Mouse (Mus musculus): ENCODE measurements around the gene Hivep2.

Hivep2 gene

DNA sequence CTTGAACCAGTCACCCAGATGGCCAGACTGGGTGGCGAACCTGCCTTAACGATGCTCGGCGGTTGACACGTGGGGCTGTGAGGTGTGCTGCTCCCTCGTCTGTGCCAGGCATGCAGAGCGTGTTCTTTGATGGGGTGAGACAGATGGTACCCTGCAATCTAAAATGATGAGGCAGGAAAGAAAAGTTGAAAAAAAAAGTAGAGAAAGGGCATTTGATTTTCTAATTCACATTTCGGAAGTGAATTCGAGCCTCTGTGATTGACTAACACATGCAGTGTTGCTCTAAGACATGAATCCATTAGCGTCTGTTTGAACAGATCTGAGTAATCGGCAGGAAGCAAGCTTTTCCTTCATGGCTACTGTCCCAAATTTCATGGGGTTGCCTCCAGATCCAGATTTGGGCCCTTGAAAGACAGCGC, 119.4 kb downstream of the Hivep2 start:
- no peak for DNase-seq (ENCODE audit: low read depth)

DNA sequence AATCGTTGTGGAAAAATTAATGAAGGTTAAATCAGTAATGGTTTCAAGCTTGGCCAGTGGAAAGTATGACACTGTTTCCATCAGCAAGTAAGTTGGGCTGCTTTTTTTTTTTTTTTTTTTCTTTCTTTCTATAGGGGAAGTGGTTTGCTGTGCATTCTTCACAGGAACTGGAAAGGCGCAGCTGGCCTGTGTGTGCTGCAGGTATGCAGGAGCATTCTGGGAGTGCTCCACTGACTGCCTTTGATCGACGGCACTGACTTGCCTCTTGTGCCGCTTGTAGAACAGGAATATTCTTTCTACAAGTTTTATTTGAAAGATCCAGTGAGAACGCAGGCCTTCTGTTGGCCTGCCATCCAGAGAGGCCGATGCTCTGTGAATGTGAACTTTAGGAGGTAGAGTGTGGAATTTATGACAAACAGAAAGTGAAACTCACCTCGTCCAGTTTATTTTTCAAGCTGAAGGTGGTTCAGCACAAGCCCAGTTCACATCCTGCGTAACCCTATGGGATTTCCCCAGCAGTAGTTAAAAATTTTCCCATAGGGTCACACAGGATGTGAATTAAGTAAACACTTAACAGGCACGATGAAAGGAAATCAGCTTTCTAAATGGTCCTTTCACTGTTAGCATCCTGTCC, 120.1 kb downstream of the Hivep2 start:
- DNase-seq (ENCODE audit: low read depth), result no peak

DNA sequence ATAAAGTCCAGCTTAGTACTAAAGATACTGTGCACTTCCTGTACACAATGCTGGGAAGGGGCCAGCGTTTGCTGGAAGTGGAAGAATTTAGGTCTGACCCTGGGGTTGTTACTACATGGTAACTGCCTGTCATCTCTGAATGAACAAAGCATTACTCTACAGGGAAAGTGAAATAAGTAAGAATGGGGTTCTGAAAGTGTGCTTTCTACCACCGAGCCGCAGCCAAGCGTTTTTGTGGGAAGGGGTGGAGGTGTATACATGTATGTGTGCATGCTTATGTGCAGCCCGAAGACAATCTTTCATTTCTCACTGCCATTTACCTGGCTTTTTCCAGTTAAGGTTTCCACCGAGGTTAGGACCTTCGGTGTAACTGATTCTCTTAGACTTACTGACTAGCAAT, 121.4 kb downstream of the Hivep2 start:
- DNase-seq (ENCODE audit: low read depth), result no peak

DNA sequence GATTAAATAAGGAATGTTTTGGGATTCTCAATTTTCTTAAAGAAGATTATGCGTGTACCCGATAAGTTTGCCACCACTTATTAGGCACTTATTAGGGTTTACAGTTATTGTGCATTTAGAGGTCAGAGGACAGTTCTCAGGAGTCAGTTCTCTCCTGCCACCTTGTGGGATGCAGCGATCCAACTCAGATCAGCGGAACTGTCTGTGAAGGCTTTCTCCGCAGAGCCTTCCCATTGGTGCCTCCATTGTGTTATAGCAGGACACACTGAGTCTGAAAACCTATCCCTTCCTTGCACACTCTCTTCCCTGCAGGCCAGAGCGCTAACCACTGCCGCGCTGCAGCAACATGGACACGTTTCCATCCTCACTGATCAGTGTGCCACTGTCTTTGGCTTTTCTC, 123.6 kb downstream of the Hivep2 start:
- DNase-seq (ENCODE audit: low read depth), result no peak

DNA sequence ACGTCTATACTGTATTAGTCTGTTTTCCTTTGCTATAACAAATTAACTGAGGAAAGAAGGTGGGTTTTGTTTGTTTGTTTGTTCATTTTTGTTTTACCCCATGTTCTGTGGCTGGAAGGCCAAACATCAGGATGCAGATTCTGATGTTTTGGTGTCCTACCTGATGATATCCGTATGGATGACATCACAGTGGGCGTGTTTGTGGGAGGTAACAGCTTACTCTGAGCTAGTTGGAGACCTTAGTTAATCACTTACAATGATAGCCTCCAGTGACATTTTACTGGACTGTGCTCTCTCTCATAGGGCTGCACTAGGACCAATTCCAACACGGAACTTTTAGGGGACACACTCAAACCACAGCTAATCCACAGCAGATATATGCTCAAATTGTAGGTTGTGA, 128.2 kb downstream of the Hivep2 start:
- DNase-seq (ENCODE audit: low read depth), result no peak

DNA sequence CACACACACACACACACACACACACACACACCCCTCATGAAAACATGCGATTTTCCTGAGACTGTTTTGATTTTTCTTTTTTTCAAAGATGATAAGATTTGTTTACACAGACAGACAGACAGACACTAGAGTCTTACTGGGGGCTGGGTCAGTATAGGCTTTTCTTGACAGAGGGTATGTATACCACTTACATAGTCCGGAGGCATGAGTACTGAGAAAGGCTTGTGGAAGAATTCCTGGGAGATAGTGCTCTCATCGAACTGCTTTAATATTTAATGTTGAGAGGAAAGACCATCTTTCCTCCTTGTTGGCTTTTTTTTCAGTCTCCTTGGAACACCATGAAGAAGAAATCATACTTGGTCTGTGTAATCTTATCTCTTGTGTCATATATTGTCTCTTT, 130.2 kb downstream of the Hivep2 start:
- DNase-seq (ENCODE audit: low read depth), result no peak

DNA sequence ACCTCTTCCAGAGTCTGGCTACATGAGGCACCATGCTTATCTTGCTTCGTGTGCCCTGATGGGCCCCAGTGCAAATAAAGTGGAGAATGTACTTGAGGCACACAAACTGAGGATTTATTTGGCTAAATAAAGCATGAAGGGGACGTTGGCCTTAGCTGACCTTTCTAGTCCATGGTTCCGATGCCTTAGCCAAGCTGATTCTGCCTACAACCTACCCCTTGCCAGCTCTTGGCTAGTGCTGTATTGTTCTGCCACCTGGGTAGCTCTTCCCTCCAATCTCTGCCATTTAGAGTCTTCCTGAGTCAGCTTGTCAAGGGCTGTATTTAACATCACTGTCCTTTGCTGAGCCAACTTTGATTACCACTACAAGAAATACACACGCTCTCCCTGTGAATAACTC, 133.3 kb downstream of the Hivep2 start:
- no peak for DNase-seq (ENCODE audit: low read depth)

DNA sequence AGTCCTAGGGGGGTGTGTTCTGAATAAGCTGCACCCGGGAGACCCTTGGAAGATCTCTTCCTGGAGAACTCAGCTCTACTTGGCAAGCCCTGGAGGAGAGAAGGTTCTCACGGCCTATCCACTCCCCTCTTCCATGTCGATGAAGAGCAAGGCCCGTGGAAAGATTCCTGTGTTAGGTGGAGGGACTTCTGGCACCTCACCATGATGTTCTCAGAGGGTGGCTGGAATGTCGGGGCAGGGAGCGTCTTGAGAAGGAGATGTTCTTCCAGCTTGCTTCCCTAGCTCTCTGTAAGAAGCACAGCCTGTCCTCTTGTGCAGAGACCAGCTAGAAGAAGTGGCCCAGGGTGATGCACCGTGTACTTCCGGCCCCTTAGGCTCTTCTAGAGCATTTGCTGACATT, 134.2 kb downstream of the Hivep2 start:
- no peak for DNase-seq (ENCODE audit: low read depth)

DNA sequence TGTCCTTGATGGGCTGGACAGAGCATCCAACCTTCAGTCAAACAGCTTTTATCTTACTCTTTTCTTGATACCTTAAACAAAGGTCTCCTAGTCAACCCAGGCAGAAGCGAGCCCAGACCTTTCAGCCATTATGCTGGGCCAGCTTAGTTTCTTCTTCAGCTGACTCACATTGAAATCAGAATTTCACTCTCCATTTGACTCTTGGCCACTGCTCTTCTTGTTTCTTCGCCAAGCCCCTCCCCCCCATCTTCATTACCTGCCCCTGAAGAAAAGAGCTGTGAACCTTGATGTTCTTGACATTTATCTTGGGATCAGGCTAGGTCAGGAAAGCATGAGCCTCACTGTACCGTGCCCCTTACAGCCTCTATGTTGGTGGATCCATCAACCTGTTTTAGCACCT, 135.0 kb downstream of the Hivep2 start:
- no peak for DNase-seq (ENCODE audit: low read depth)

DNA sequence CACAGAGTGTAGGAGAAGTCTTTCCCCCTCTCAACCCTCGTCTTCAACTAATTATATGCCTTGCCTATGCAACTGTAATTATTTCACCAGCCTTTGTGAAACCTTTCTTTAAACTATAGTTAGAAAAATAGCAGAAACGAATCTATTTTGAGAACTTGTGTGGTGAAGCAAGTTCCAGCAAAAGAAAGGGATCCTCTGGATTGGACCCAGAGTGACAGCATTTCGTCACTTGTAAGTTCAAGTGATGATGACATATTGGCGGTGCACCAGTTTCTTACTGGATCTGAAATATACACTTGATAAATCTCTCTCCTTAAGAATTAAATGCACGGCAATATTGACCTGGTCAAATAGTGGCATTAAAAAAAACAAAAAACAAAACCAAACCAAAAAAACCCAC, 136.1 kb downstream of the Hivep2 start:
- no peak for DNase-seq (ENCODE audit: low read depth)

DNA sequence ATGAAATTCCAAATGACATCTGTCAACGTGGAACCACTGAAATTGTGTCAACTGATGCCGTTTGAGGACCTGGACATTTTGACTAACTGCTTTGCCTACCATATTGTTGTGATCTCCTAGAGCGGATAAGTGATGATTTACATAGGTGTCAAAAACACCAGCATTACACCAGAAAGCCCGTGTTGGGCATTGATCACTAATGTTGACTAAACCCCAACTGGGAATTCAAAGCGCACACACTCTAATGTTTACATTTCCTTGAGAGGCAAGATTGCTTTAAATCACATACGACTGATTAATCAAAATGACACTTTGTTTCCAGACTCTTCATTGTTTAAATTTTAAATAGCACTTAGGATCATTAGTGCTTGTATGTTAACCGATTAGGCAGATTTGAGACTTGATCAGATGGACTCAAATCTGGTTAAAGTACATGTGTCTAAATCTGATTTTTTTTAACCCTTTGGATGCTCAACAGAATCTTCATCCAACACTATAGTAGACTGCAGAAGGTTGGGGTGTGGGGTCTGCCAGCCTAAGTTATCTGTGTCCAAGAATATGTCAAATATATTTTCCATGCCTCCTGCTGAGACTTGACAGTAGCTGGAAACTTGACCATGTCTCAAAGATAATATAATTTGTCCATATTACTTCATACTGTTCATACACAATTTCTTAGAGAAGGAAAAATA, 142.3 kb downstream of the Hivep2 start:
- no peak for DNase-seq (ENCODE audit: low read depth)

DNA sequence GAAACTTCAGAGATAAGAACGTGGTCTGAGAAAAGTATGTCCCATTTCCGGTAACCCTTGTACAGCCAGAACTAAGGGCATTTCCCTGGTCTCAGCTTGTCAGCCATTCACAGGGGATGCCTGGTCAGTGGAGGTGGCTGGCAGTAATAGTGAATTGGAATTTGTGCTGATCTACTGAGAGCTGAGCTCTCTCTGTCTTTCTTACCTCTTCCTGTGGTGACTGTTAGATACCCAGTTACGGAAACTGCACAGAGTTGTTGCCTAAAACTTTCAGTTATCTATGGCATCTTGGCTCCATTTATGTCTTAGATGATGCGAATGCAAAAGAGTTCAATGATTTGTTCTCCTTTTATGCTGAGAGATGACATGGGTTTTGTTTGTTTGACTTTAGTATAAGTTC, 150.0 kb downstream of the Hivep2 start:
- DNase-seq (ENCODE audit: low read depth), result no peak

DNA sequence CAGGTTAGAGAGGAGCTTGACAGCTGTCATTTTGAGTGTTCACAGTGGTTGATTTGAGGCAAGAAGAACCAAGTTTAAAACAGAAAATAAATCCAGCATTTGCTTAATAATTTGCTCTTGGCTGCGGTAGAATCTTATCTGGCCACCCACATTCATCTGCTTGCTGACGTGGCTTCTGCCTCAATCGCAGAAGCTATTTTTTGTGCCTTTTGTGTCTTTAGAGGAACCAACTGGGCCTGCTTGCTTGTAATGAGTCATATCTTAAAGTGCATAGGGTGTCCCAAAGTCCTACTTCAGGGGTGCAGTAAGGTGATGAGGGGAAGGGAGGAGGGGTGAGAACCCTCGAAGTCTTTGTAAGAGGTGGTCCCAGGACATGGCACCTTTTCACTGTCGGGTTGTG, 151.1 kb downstream of the Hivep2 start:
- DNase-seq (ENCODE audit: low read depth), result no peak

DNA sequence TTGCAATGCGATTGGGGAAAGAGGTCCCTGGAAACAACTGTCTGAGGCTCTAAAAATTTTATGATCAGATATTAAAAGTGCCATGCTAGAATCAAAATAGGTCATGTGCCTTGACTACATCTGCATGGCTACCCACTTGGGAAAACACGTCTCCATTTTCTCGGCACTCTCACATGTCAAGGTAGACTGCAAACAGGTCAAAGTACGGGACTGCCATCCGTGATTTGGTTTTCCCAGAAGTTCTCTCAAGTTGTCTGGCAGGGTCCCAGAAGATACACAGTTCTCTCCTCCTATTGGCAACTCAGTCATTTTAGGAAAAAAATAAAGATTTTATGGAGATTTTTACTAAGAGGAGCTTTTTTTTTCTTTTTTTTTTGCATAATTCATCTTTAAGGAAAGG, 153.3 kb downstream of the Hivep2 start:
- no peak for DNase-seq (ENCODE audit: low read depth)

DNA sequence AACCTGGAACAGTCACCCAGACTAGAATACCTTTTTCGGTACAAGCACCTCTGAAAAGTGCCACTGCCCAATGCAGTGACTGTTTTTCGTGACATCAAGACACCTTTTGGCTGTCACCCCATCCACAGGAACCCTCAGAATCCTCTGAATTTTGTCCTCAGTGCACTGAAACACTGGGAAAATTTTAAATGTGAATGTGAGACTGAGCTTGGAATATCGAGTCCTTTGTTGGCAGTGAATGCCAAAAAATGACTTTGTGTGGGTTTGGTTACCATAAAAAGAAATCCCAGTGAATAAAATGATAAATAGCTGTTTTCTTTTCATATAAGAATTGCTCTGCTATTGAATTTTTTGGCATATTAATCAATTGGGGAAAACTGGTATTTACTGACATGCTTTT, 154.6 kb downstream of the Hivep2 start:
- DNase-seq (ENCODE audit: low read depth), result no peak

DNA sequence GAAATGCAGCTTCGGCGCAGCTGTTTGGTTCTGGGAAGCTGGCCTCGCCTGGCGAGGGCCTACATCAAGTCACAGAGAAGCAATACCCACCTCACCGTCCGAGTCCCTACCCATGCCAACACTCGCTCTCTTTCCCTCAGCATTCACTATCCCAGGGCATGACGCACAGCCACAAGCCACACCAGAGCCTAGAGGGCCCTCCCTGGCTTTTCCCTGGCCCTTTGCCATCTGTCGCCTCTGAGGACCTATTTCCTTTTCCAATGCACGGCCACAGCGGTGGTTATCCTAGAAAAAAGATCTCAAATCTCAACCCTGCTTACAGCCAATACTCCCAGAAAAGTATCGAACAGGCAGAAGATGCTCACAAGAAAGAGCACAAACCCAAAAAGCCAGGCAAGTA, 162.0 kb downstream of the Hivep2 start:
- DNase-seq (ENCODE audit: low read depth), result no peak

DNA sequence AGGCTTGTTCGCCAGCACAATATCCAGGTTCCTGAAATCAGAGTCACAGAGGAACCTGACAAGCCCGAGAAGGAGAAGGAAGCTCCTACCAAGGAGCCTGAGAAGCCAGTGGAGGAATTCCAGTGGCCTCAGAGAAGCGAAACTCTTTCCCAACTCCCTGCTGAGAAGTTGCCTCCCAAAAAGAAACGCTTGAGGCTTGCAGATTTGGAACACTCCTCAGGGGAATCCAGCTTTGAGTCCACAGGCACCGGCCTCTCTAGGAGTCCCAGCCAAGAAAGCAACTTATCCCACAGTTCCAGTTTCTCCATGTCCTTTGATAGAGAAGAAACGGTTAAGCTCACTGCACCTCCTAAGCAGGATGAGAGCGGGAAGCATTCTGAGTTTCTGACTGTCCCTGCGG, 164.4 kb downstream of the Hivep2 start:
- DNase-seq (ENCODE audit: low read depth), result no peak

DNA sequence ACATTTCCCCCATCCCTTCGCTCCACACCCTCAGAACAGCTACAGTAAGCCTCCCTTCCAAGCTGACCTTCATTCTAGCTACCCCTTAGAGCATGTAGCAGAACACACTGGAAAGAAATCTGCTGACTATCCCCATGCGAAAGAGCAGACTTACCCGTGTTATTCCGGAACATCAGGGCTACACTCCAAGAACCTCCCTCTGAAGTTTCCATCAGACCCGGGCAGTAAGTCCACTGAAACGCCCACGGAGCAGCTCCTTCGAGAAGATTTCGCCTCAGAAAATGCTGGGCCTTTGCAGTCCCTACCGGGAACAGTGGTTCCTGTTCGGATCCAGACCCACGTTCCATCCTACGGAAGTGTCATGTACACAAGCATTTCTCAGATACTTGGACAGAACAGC, 165.4 kb downstream of the Hivep2 start:
- DNase-seq (ENCODE audit: low read depth), result no peak

DNA sequence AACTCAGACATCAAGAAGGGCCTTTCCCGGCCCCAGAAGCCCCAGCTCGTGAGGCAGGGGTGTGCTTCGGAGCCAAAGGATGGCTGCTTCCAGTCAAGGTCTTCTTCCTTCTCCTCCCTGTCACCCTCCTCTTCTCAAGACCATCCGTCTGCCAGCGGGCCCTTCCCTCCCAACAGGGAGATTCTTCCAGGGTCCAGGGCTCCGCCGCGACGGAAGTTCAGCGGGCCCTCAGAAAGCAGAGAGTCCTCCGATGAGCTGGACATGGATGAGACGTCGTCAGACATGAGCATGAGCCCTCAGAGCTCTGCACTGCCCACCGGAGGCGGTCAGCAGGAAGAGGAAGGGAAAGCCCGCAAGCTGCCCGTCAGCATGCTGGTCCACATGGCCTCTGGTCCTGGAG, 166.2 kb downstream of the Hivep2 start:
- no peak for DNase-seq (ENCODE audit: low read depth)

DNA sequence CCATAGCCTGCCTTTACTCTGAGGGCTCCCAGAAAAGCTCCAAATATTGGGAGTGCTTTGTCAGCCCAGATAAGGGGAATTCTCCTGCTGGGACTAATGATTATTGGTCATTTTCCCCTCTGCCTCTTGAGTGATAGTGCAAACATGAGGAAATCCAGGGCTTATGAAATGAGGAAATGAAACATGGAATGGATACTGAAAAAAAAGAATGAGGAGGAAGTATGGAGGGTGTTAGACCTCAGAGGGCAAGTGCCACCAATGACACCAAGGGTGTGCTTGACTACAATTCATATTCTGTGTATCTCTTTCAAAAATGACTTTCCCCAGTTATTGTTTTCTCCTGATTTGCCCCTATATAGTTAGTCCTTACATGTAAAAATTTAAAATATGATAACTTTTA, 167.1 kb downstream of the Hivep2 start:
- DNase-seq (ENCODE audit: low read depth), result no peak

DNA sequence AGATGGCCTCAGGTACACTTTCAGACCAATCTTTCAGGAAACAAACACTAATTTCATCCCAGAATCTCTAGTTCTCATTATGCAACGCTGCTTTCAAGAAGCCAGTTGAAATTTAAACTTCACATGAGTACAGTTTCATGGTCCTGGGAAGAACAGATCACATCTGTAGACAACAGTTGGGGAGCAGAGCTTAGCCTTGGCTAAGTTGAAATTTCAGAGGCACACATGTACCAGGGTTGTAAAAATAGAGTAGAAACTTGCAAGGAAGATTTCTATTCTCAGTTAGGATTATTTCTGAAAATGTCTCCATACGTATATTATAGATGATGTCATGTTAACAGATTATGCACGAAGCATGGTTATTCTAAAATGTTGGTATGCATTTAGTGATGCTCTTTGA, 172.8 kb downstream of the Hivep2 start:
- no peak for DNase-seq (ENCODE audit: low read depth)

DNA sequence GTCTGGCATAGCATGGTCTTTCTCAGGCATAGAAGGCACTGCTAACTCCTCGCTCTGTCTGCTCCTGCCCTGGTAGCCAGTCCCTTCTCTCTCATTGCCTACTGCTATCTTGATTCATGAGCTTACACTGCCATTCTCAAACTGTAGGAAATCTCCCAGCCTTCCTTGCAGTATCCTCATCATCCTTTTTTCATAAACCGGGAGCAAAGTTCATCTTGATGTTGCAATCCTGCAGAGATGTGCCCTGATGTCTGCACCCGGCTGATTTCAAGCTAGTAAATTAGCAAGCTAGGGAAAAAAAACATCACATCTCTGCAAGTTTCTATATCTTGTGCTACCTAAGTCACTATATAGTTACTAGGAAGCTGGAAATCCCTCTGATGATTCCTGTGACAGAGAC, 179.0 kb downstream of the Hivep2 start:
- no peak for DNase-seq (ENCODE audit: low read depth)

DNA sequence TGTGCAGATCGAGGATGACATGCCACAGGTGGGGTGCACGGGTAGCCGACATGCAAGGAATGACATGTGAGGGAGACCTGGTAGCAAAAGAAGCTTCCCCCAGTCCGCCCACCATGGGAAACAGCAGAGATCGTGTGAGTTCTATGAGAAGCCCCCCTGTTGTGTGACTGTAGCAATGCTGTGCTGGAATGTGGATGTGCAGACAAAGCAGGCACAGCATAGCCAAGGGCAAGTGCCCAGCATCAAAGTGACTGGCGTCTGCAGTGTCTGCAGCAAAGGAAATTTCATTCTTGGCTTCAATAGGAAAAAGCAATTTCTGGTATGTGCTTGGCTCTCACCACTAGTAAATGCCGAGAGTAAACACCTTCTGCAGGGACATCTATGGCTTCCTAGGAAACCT, 199.0 kb downstream of the Hivep2 start:
- DNase-seq (ENCODE audit: low read depth), result no peak

DNA sequence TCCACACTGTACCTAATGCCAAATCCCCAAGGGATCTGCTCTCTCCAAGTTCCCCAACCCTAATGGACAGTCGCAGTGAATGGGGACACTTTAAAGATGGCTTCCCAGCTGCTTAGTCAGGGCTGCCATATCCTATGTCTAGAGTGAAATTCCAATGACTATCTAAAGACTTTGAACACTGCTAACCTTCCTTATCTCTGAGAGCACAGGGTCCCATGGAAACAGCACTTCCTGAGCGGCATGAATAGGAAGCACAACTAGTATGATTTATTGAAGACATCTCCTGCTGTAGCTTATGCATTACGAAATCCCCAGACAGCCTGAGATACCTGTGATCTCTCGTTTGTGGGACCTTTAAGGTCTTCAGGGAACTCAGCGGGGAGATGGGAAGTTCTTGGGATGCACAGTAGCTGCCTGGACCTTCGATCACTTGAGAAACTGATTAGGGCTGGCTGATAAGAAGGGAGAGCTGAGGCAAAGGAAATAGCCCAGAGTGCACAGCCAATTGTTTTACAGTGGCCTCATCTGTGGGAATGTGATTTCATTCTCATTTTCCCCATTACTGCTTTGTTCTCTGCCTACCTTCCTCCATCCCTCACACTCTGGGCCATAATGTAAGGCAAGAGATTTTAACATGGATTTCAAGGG, 202.4 kb downstream of the Hivep2 start:
- DNase-seq (ENCODE audit: low read depth), result no peak

Data from fibroblast of lung, adult 2 months (primary cell).